Mouse (Mus musculus): ENCODE measurements around the gene Tada2b. TPM values are rescaled to one million over a fixed set of nuclear protein-coding genes. Genes with fewer than 3 reads are reported as not detected.

Gene Tada2b
- 10 to 100 TPM; 20.7 to 32.3 TPM for polyA plus RNA-seq (2017; shearing (Covaris generic))

GRCm38 (mm10) chr5:36484171-36484990, at the start of gene Tada2b, which contains the start of gene Ccdc96:
Gene Tada2b (minus strand): TSS chr5:36484285.
Gene Ccdc96 (plus strand): TSS chr5:36484588.

GRCm38 (mm10) chr5:36464709-36465661, 19.1 kb downstream of the Tada2b start, which contains the start of gene Grpel1:
Gene Grpel1 (plus strand): TSS chr5:36464998.

Other genes with a start within 250 kb of the Tada2b start
- 10 to 100 TPM in 1 of 2 experiments, 1 to 10 TPM in 1; 5.9 to 11.1 TPM for gene Sorcs2, start 86.1 kb downstream of the Tada2b start, polyA plus RNA-seq (2017; shearing (Covaris generic))
- 10 to 100 TPM; 30.7 to 38.9 TPM for gene Grpel1, start 19.3 kb downstream of the Tada2b start, polyA plus RNA-seq (2017; shearing (Covaris generic))
- gene Ccdc96, start 303 bp upstream of the Tada2b start, polyA plus RNA-seq (2017; shearing (Covaris generic)), result 1 to 10 TPM in 1 of 2 experiments, under 1 TPM in 1; 0.08 to 1.3 TPM
- 10 to 100 TPM; 57.2 to 81.3 TPM for gene Tbc1d14, start 109.0 kb upstream of the Tada2b start, polyA plus RNA-seq (2017; shearing (Covaris generic))
- gene D5Ertd579e, start 211.7 kb upstream of the Tada2b start, polyA plus RNA-seq (2017; shearing (Covaris generic)), result 10 to 100 TPM; 32.0 to 39.8 TPM